Mouse (Mus musculus) thymus, postnatal 36 days (tissue): Measurements from ENCODE around the gene Ect2l.
"Not testable (repeated sequence)": the region's sequence is repeated elsewhere in the genome, so short reads cannot be mapped to it uniquely, and the experiment has no call there.

Experiments used
- DNase-seq, 2 experiments: peaks; one replicate each; pipeline ENCODE4 v3.0.0; 2022; ENCODE audit warnings: mixed read lengths in 2 of 2

Gene Ect2l

DNA sequence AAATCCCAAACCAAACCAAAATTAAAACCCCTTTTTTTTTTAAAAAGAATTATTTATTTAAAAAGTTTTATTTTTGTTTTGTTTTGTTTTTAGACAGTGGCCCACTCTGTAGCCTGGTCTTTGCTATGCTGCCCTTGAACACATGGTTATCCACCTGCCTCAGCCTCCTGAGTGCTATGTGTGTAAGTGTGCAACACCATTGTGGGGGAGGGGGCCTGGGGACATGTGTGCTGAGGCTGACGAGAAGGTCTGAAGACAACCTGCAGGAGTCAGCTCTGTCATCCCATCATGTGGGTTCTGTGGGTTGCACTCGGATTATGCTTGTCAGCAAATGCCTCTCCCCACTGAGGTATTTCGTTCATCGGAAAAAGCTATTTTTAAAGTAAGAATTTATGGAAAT lies 21.2 kb downstream of the Ect2l start:
- no peak for DNase-seq

DNA sequence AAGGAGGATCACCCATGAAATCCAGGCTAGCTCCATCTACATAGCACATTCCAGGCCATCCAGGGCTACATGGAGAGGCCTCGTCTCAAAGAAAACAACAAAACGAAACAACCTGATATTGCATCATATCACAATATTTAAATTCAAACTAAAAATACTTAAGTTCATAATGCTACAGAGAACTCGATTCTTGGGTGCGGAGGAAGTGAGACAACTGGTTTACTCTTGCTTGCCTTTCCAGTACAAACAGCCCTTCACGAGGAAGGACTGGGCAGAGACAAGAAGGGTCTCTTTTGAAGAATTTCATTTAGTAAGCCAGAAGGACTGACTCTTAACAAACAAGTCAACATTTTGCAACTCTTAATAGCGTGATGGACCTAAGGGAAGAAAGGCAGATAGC lies 22.1 kb downstream of the Ect2l start:
- DNase-seq, result no peak

DNA sequence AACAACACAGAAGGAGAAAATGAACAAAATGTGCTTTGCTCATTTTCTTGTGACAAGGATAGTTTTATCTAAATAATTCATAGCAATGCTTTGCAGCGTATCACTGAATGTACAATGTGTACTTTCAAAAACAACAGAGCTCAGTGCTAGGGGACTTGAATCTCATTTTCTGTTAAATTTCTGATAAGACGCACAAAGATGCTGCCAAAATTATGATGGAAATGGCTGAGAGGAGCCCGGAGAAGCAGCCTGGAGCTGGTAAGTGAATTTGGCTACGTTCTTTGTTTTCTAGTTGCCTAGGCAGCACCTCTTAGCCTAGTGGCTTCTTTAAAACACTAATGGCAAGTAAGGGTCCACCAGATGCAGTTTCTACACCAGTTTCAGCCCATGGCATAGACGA lies 28.4 kb downstream of the Ect2l start:
- DNase-seq, result no peak

DNA sequence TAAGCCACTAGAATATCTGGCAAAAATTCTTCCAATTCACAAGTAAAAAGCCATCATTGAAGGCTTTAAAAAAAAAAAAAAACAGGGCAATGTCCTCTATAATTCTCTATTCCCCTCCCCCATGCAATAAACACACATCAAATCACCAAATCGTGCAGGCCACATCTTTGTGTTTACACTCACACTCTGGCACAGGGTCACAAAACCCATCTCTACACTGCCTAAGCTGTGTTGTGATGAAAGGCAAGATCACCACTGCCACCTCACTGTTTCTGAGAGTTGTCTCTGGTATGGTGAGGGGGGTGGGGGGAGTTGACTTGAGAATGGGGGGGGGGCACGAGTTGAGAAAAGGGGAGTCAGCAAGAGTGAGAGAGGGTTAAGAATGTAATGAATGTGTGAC lies 33.4 kb downstream of the Ect2l start:
- DNase-seq, result no peak

DNA sequence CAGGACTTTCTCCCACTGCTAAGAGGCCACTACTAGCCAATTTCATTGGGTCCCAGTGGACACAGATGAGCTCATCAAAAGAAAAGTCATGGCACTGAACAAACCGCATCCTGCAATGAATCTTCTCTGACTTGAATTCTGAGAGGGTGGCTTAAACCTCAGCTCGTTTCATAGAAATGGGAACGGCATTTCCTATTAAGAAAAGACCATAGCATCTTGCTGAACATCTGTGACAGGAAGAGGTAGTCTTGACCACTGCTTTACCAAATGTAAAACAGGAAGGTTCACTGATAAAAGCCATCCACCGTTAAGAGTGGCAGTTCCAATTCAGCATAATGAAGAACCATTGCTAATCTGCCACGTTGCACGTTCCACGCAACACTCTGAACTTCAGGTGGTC lies 34.0 kb downstream of the Ect2l start:
- no peak for DNase-seq

DNA sequence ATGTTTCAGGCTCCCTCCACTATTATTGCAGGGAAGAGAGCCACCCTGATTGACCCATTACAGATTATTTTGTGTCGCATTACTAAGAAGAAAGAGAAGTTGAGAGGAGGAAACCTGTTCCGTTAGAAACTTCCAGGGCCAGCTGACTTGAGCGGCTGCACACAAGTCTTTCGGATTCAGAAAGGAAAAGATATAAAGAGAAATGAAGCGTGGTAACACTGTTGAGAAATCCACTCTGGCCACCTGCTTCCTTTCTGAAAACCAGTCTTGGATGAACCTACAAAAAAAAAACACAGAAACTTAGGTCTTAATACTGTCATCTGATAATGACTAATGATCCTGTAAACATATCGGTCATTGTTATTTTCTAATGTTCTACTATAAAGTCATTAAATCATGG lies 35.6 kb downstream of the Ect2l start:
- no peak for DNase-seq

DNA sequence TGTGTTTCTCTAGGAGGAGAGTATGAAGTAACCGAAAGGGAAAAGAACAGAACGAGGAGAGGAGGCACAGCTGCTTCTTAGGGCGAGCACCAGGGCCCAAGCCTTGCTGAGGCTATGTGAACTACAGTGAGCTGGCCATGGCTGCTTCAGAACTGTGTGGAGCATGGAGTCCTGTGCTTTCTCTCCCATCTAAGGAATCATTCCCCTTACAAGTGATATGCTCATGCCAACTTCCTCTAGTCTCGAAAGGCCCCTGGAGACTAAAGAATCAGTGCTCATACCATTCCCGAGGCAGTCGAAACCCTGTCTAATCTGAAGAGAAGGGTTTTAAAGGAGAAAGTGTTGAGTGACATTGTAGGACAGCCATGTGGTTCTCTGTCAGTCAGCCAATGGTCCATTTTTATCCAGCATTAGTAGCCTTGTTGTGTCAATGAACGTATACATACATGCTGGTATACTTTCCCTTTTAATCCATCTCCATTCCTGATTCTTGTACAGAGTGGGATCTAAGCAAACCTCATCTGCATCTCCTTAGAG lies 48.2 kb downstream of the Ect2l start:
- no peak for DNase-seq

DNA sequence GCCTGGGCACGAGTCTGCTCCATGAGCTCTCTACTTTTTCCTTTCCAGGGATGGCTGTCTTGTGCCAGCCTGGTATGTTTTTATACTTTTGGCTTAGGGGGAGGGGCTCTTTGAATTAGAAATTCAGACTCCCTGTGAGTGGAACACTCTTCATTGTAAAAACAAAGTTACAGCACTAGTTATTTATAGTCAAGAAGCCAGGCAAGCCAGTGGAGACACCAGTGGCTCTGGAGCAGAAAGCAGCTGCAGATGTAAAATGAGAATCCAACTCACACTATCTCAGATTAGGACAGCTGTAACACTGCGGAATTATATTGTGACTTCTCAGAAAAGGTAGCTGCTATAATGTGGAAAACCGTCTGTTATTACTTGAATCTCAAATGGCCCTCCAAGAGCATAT lies 63.5 kb downstream of the Ect2l start:
- no peak for DNase-seq

DNA sequence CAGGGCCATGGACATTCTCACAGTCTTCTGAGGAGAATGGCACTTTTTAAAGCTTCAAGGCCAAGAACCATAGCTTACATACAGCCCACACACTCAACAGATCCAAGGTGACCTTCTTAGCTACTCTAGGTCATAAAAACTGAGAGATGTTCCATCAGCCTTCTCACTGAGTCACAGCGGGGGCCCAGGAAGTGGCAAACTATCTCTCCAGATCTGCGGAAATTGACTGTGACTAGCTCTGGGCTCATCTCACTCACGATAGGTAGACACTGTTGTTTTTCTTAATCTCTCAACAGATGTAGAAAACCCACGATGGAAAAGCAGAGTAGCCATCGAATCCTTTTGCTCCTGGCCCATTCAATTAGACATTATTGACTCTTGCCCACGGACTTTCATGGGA lies 68.5 kb downstream of the Ect2l start:
- DNase-seq, result peak in 1 of 2 experiments; percentile 13

DNA sequence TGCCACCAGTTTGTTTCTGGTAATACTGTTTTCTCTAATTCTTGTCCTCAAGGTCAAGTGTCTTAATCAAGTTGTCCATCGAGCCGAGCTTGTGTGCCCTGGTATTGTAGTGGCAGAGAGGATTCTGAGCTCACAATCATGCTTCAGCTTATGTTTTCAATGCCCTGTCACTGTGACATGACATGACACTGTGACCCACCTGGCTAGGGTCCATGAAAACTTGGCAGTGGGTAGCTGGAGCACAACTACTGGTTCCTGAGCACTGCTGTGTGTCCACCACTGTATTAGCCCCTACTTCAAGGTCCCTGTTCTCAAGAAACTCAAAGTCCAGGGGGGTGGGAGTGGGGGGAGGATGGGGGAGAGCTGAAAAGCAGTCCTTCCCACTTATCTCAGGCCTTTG lies 69.3 kb downstream of the Ect2l start:
- DNase-seq, result no peak

DNA sequence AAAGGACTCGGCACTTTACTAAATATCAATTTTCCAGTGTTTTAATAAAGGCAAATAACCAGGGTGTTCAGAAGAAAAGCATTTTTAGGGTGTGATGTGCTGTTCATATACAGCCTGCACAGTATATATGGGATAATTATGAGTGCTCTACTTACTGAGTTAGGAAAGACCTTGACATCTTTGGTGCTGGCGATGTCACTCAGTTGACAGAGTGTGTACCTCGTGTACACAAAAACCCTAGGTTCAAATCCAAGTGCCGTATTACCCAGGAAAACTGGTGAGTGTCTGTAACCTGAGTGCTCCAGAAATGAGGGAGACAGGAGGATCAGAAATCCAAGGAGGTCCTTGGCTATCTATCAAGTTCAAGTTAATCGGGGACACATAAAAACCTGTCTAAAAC lies 71.1 kb downstream of the Ect2l start:
- no peak for DNase-seq

DNA sequence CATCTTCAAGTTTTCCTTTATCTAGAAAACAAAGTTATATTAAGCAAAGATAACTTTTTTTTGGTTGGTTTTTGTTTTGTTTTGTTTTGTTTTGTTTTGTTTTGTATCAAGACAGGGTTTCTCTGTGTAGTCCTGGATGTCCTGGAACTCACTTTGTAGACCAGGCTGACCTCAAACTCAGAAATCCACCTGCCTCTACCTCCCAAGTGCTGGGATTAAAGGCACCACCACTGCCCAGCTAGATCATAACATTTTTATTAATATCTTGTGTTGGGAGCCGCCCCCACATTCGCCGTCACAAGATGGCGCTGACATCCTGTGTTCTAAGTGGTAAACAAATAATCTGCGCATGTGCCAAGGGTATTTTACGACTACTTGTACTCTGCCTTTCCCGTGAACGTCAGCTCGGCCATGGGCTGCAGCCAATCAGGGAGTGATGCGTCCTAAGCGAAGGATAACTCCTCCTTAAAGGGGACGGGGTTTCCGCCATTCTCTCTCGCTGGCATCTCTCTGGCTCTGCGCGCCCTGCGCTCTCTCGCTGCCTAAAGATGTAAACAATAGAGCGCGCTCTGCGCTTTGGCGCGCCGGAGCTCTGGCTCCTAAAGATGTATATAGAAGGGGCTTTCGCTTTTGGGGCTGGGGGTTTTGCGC lies 71.7 kb downstream of the Ect2l start:
- not testable (repeated sequence) for DNase-seq

DNA sequence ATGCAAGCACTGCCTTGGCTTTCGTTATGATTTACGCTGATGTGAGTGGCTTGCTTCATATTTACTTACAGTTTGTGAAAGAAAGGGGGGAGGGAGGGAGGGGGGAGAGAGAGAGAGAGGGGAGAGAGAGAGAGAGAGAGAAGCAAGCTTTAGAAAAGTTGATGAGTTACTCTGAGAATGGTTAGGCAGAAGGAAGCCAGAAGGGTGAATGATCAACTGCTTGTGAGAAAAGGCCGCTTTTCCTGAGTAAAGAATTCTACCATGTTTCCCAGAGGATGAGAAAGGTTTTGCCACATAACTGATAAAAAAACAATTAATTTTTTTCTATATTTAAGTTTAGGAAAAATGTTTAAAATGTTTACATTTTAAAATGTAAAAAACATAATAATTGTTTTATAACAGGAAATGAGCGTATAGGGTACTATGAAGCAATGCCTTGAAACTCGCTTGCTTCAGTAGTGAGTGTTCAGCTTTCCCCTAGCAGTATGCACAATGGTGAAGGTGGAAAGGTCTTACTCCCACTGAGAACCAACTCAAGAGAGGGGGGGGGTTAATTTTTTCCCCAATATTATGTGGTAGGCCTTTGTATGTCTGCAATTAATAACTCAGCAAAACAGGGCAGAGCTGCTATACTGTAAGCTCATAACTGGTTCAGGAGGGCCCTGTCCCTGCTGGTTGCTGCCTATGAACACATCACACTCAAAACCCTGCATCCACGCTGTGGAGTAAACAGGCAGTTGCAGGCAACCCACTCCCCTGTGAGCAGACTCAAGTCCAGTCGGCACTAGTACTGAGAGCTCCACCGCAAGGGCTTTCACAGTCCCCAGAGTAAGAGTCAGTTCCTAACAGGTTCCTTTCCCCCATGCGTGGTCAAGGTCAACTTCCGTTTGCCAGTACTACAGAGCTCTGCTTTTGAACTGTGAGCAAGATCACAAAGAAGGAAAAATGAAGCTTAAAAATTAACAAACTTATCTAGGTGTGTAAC lies 78.7 kb downstream of the Ect2l start:
- no peak for DNase-seq

DNA sequence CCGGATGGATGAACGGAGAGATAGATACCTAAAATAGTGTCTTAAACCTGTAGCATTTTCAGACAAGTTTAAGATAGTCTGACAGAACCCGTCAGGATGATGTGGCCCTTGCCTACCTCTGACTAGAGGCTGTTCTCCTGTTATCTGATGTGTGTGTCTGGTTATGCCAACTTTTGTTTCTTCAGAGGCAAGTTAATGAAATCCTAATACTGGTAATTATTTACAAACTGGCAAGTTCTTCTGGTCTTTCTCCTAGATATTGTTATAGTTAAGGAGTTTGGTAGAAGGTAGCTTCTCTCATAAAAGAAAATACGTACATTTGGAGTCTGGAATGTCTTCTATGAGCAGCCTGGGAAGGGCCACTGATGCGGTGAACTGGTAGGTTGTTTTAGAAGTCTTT lies 80.4 kb downstream of the Ect2l start:
- no peak for DNase-seq

DNA sequence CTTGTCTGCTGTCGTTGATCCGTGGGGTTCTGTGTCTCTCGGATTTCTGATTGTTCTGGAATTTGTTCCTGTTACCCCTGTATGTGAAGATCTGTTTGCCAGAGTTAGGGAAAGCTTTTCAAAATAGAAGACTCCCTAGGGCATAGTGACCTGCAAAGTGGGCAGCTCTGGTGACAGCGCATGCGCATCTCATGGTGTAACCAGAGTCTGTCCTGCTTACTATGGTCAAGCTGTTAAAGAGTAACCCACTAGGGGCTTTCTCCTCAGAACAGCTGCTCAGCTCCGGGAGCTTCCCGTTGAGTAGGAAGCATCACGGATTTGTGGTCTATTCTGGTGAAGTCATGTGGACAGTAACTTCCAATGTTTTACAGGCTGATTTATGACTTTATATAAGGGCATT lies 92.4 kb downstream of the Ect2l start:
- no peak for DNase-seq

DNA sequence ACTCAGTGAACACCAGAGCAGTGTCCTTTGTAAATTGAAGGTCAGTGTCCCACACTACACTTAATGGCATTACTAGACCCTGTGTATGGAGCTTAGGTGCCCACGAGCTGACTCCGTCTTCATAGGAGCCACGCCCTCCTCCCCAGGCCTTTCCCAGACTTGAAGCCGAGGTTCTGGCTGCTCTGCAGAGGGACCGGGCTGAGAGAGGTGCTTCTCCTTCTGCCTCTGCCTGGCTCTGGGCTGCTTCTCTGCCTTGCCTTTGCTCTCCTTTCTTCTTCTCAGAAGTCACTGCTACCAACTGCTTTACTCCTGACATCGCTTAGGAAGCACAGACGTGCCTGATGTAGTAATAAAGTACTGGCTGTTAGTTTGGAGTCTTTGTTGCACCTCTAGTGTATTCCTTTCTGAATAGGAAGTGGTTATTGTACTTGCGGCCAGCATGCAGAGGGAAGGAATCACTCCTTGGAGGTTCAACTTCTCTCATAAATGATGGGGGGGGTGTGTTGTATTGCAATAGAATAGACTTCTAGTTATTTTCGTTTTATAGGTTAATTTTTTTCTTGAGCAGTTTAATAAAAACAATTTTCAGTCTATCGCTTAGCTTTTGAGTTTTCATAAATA lies 97.1 kb downstream of the Ect2l start:
- no peak for DNase-seq

DNA sequence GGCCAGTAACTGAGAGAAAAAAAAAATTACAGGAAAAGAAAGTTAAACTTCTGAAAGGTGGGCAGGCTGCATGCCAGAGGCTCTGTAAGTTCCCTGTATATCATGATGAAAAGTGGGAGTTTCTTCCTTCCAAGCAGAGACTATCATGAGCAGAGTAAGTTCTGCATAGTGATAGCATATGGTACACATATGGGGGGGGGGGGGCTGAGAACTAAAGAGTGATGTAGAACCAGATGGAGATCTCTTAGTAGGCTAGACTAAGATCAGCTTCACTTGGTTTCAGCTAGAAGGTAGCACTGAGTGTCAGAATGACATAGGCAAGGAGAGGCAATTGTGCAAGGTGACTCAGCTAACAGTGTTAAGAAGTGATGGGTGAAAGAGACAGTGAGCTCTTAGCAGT lies 99.8 kb downstream of the Ect2l start:
- no peak for DNase-seq

DNA sequence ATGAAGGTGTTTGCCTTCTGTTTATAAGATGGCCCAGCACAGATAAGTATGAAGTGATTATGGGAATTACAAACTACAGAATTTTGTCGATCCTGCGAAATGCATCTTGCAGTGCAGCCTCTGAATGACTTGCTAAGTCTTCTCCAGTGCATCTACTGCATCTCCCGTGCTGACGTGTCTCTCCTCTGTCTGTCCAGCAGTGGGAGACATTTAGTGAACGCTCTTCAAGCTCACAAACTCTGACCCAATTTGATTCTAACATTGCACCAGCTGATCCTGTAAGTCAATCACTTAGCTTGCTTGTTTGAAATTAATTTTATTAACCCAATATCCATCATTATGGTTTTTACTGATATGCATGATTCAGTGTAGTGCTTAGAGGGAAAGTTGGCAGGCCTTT lies 103.2 kb downstream of the Ect2l start:
- DNase-seq, result no peak

DNA sequence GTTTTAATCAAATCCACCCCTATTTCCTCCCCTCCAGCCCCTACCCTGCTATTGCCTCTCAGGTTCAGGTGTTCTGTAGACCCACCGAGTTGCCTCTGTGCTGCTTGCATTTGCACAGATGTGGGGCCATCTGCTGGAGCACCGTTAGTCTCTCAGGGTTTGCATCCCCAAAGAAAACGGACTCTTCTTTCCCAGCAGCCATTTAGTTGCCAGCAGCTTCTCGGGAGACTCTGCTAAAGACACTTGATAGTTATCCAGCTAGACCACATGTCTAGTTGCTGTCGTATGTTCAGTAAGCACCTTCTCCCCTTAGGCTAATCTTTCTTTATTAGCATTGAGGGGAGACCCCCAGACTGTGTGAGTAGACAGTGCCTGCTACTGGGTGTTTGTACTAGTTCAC lies 108.5 kb downstream of the Ect2l start:
- no peak for DNase-seq

DNA sequence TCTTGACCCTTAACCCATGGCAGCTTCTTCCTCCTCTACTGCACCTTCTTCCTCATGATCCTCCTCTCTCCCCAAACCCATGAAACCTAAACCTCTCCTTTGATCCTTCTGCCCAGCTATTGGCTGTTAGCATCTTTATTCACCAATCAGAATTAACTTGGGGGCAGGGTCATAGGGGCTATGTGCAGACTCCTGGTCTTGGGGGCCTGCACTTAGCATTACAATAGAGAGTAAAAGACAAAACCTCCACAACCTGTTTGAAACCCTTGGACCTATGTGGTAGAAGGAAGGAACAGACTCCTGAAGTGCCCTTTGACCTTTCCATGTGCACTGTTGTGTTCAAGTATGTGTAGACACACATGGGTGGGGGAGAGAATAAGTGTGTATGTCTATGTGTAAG lies 120.0 kb downstream of the Ect2l start:
- DNase-seq, result no peak

DNA sequence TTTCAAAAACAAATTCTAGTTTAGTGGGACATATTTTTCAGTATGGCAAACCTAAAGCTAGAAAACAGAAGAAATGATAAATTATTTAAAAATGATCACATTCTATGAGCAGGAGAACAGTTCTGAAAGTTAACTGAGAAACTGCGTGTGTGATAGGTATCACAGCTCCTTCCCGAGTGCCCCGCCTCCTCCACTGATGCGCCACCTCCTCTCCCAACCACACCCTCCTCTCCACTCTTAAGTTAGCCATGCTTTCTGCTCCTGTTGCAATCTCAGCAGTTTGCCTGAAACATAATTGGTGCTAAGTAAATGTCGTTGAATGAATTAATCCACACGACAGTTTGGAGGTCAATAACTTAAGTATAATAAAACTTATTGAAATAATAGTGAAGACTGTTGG lies 127.9 kb downstream of the Ect2l start:
- no peak for DNase-seq

DNA sequence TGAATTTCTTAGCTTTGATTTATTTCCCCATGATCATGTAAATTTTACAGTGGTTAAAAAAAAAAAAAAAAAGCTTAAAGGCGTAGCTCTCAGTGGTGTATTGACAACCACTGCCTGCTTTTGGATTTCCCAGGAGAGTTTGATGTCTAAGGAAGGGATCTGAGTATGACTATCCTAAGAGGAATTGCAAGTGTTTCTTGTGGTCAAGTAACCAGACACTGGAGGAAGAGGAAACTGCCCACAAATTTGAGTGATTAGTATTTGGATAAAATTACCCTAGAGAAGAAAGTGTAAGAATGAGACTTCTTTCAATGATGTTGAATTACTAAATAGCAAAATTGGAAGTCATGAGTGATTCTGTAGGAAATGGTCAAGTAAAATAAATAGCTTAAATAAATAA lies 129.2 kb downstream of the Ect2l start:
- DNase-seq, result no peak
